Mouse (Mus musculus): ENCODE measurements around the gene Mlph. TPM values are rescaled to one million over a fixed set of nuclear protein-coding genes. Genes with fewer than 3 reads are reported as not detected.

Gene Mlph
- polyA plus RNA-seq, 1 experiment from 2014 or later: 0.44 TPM

DNA sequence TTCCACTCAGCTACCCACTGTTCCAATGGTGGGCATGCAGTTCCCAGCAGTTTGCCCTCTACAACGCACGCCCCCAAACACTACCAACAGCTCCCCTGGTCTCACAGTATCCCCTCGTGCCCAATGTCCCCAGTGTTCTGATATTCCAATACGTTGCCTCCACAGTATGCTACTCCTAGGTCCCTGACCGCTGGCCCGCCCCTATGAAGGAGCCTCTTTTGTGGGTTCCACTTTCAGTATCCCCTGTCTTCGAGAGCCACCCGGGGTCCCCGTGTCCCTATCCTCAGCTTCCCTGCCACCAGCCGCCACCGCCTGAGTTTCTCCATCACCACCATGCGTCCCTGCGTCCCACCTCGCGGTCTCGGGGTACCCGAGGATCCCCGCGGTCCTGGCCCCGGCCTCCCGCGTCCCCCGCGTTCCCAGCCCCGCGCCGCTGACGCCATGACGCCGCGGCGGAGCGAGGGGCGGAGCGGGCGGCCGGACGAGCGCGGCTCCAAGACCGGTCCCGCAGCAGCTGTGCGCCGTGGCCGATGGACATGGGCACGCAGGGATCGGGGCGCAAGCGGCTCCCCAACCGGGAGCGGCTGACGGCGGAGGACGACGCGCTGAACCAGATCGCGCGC is 83.5 kb downstream of the Mlph start, which contains the start of gene Lrrfip1:
TSS of gene Lrrfip1 (plus strand) at position 470 of the 623 bp plus-strand sequence.
- Histone ChIP-seq H3K4me3 (peak within 1 kb of the TSS; percentile 90), H3K9me3 (replicated peaks) (no peaks in the 10 kb centered on the region; the same call in 1 of the 2 replicates), H3K4me2 (peak within 1 kb of the TSS; percentile 76), H3K27ac (peak within 1 kb of the TSS; percentile 92), H3K27me3 (no peaks in the 10 kb centered on the region), H3K9ac (peak within 1 kb of the TSS; percentile 97), H3K36me3 (no peaks in the 10 kb centered on the region), H3K4me1 (replicated peaks) (peaks cover 46% of the 10 kb centered on the region)
- 2% methylated on average over 59 of the region's 59 CpGs for WGBS
- ATAC-seq (replicated peaks; ENCODE audit: insufficient number of reproducible peaks, insufficient read depth, low FRiP score, low read depth): peak; percentile 62

DNA sequence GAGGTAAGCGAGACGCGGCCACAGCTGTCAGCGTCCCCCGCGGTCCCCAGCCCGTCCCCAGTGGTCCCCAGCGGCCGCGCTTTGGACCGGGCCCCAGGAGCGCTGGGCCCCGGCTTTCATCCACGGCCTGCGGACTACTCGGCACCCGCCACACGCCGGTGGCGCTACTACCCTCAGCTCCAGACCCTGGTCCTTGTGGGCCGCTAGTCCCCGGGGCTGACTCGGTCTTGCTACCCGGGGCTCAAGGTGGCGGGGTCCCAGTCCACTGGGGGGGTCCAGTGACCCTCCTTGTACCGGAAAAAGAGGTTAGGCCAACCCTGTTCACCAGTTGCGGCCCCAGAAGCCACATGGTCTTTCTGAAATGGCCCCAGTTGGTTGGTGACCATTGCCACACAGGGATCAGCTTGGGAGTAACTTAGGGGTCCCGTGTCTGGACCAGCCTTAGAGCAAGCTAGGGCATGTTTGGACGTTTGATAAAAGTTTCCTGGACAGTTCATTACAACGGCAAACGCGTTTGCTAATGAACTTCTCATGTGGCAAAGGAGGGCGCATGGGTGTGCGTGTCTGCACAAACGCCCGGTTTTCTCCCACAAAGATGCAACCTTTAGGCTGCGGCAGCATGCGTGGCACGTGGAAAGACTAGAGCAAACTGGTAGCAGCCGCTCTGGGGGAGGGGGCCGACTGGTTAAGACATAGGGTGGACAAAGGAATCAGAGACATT is 84.2 kb downstream of the Mlph start:
- no peaks in the 10 kb centered on the region for H3K36me3 ChIP-seq
- under 1% methylated on average over 41 of the region's 41 CpGs for WGBS
- peak overlapping the region; percentile 76 for H3K4me2 ChIP-seq
- H3K9ac ChIP-seq: peak overlapping the region; percentile 97
- peak overlapping the region; percentile 90 for H3K4me3 ChIP-seq
- peak; percentile 15 for ATAC-seq (replicated peaks; ENCODE audit: insufficient number of reproducible peaks, insufficient read depth, low FRiP score, low read depth)
- H3K4me1 ChIP-seq (replicated peaks): peaks cover 52% of the 10 kb centered on the region
- no peaks in the 10 kb centered on the region; the same call in 1 of the 2 replicates for H3K9me3 ChIP-seq (replicated peaks)
- H3K27me3 ChIP-seq: no peaks in the 10 kb centered on the region
- peak overlapping the region; percentile 92 for H3K27ac ChIP-seq

DNA sequence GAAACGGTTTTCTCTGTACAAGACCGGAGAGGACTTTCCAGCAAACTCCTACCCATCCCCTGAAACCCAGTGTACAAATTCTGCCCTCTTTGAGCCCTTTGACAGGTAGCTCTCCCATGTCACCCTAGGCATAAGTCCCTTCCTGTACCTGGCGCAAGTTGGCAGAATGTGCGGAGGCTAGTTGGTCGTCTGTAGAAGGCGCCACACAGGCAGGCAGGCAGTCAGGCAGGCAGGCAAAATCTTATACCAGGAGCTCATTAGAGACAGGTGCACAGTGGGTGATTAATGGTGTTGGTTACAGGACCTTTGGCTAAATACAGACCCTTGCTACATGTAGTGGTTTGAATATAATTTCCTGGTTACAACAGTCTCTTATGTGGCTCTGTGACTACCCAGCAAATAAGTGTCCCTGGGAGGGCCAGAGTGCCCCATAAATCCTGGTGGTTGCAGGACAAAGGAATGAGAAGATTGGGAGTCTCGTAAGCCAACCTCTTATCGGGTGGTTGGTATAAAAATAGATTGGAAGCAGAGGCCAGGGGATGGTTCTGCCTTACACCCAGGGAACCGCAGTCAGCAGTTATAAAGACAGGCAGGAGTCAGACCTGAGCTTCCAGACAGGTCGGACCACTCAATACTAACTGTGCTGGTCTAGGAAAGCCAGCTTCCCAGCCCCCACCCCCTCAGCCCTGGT is 85.2 kb downstream of the Mlph start:
- H3K9me3 ChIP-seq (replicated peaks): no peaks in the 10 kb centered on the region; the same call in 1 of the 2 replicates
- peak overlapping the region; percentile 90 for H3K4me3 ChIP-seq
- peak; percentile 68 for ATAC-seq (replicated peaks; ENCODE audit: insufficient number of reproducible peaks, insufficient read depth, low FRiP score, low read depth)
- peak overlapping the region; percentile 97 for H3K9ac ChIP-seq
- H3K4me2 ChIP-seq: peak overlapping the region; percentile 76
- no peaks in the 10 kb centered on the region for H3K36me3 ChIP-seq
- H3K27me3 ChIP-seq: no peaks in the 10 kb centered on the region
- peak overlapping the region; percentile 92 for H3K27ac ChIP-seq
- H3K4me1 ChIP-seq (replicated peaks): peaks cover 58% of the 10 kb centered on the region
- WGBS: 41% methylated on average over 10 of the region's 10 CpGs

Other genes starting within 250 kb of the Mlph start
- gene Col6a3, start 71.1 kb upstream of the Mlph start, polyA plus RNA-seq (2015; fragmentation: Nextera tagmentation; extraction: Ambion mirVana): 24.6 and 40.1 TPM in 2 replicates
- gene Prlh, start 38.0 kb downstream of the Mlph start, polyA plus RNA-seq (2015; fragmentation: Nextera tagmentation; extraction: Ambion mirVana): not detected in 2 replicates
- gene Rab17, start 54.6 kb downstream of the Mlph start, polyA plus RNA-seq (2015; fragmentation: Nextera tagmentation; extraction: Ambion mirVana): 2.9 and 3.0 TPM in 2 replicates
- gene Lrrfip1, start 83.7 kb downstream of the Mlph start, polyA plus RNA-seq (2015; fragmentation: Nextera tagmentation; extraction: Ambion mirVana): 136 and 149 TPM in 2 replicates
- gene Rbm44, start 230.0 kb downstream of the Mlph start, polyA plus RNA-seq (2015; fragmentation: Nextera tagmentation; extraction: Ambion mirVana): 3.3 and 4.0 TPM in 2 replicates